8 mouse cellular contexts compared by ENCODE assay signal in genomic region chr6:100562719-100563551, GRCm38 (mm10).
DNase-seq lines count a peak whose midpoint lies in the region; ATAC-seq and TF ChIP-seq lines count a peak whose summit lies in the region.

No protein-coding gene starts in this region.

- peak overlapping the region; percentile 35 for H3K4me3 ChIP-seq in embryonic fibroblast, embryonic 13.5 days (ENCODE audit: insufficient read depth, low read length)
- H3K4me3 ChIP-seq in hindbrain, embryonic 11.5 days (ENCODE audit: low read depth, low read length): peak overlapping the region; percentile 43
- peak overlapping the region; percentile 60 for H3K4me3 ChIP-seq in left cerebral cortex, adult 2 months

- peaks cover 4% of the 10 kb centered on the region for H3K4me1 ChIP-seq in embryonic fibroblast, embryonic 13.5 days (ENCODE audit: control insufficient read depth, insufficient read depth, low read length)
- peaks cover 14% of the 10 kb centered on the region; the same call in 1 of the 2 replicates for H3K4me1 ChIP-seq in hindbrain, embryonic 11.5 days (replicated peaks; ENCODE audit: control insufficient read depth, insufficient read depth, low read length)

- H3K27me3 ChIP-seq in hindbrain, embryonic 11.5 days (ENCODE audit: control insufficient read depth, insufficient read depth, low read length): peaks cover 13% of the 10 kb centered on the region

- intact Hi-C loops in left cerebral cortex, adult 2 months (cut with DNase I): loop anchor here (2.0 kb wide), 1 partner anchor 276 kb away; the partner anchor contains the start of gene Rybp

- peak overlapping the region; percentile 83 for H3K4me2 ChIP-seq in hindbrain, embryonic 11.5 days (replicated peaks; ENCODE audit: low read depth, low read length)

- TF ChIP-seq POLR2A in embryonic fibroblast, embryonic 13.5 days (IDR thresholded peaks at IDR 0.05; ENCODE audit: low read depth, low read length): no peak

- no peaks in the 10 kb centered on the region for H3K9me3 ChIP-seq in hindbrain, embryonic 11.5 days (ENCODE audit: control insufficient read depth, low read length)

- H3K36me3 ChIP-seq in hindbrain, embryonic 11.5 days (ENCODE audit: control insufficient read depth, insufficient read depth, low read length): no peaks in the 10 kb centered on the region

- no peak for TF ChIP-seq CTCF in embryonic fibroblast, embryonic 13.5 days (IDR thresholded peaks at IDR 0.05; ENCODE audit: borderline replicate concordance, insufficient read depth, low read length)
- no peak for TF ChIP-seq CTCF in left cerebral cortex, adult 2 months (IDR thresholded peaks at IDR 0.05)

- H3K9ac ChIP-seq in hindbrain, embryonic 11.5 days (ENCODE audit: low read depth, low read length): peak overlapping the region; percentile 59

- no peak for ATAC-seq in CD4-positive, CD25-positive, alpha-beta regulatory T cell, adult 4 months
- ATAC-seq in hindbrain, embryonic 11.5 days (ENCODE audit: low FRiP score): peak; percentile 84

- WGBS in hindbrain, embryonic 11.5 days: under 1% methylated on average over 51 of the region's 51 CpGs

- DNase-seq in CD4-positive, CD25-positive, alpha-beta regulatory T cell, adult 2 months (ENCODE audit: low read depth, low spot score): peak; percentile 35
- DNase-seq in adrenal gland, postnatal 36 days: peak; percentile 22 to 45
- DNase-seq in hindbrain, embryonic 11.5 days (ENCODE audit: low spot score): peak; percentile 77
- peak; percentile 59 to 68 for DNase-seq in left cerebral cortex, adult 2 months (ENCODE audit: extremely low spot score in 1 of 2, low spot score in 2 of 2)
- DNase-seq in lung, postnatal 4 days: peak; percentile 30 to 49
- DNase-seq in right cerebral cortex, postnatal 4 days: peak; percentile 74

- H3K27ac ChIP-seq in embryonic fibroblast, embryonic 13.5 days (ENCODE audit: insufficient read depth, low read length): no peak overlapping the region
- H3K27ac ChIP-seq in hindbrain, embryonic 11.5 days (ENCODE audit: low read depth, low read length): peak overlapping the region; percentile 49
- peak overlapping the region; percentile 83 for H3K27ac ChIP-seq in left cerebral cortex, adult 2 months
